Comparison of ENCODE assay signal across 8 mouse cellular contexts in the genomic region with DNA sequence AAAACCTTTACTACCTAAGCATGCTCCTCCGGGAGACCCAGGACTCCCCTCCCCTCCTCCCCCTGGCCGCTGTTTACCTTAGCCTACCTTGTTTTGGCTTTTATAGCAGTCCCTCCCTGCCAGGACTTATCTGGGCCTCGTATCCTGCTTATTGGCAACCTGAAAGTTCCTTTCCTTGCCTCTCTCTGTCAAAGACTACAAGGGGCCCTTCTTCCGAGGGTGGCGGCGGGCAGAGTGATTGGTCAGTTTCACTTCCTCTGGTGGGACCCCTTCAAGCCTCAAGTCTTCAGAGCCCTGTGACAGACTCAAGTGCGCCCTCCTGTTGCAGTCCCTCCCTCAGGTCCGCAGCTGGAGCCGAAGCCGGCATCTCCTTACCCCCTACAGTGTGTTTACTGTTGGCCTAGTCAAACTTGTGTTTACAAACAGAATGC. TPM values are rescaled to one million over a fixed set of nuclear protein-coding genes. Genes with fewer than 3 reads are reported as not detected.
DNase-seq lines count a peak whose midpoint lies in the region; TF ChIP-seq lines count a peak whose summit lies in the region.

No protein-coding gene starts in this region.

- dilution Hi-C loops in CH12.LX (cut with MboI; ENCODE audit: extremely low pct_ligation_motif_present, extremely low pct_unique_long_range_greater_than_20kb, low sequenced_read_pairs), result no loop called here

- H3K4me1 ChIP-seq in CH12.LX (ENCODE audit: control insufficient read depth in 1 of 2, insufficient read depth in 2 of 2), result peaks cover 19 to 55% of the 10 kb centered on the region in 2 experiments
- peaks cover 25% of the 10 kb centered on the region for H3K4me1 ChIP-seq in embryonic fibroblast, embryonic 13.5 days (ENCODE audit: control insufficient read depth, insufficient read depth, low read length)

- H3K36me3 ChIP-seq in CH12.LX (replicated peaks in 1 of 2; ENCODE audit: control insufficient read depth in 1 of 2, insufficient read depth in 1 of 2, low read length in 1 of 2), result peaks cover 12 to 31% of the 10 kb centered on the region in 2 experiments

- no peaks in the 10 kb centered on the region for H3K27me3 ChIP-seq in CH12.LX (replicated peaks)

- H3K4me2 ChIP-seq in CH12.LX (ENCODE audit: insufficient read depth, low read depth, poor library complexity, severe bottlenecking), result peak overlapping the region; percentile 97; the same call in 1 of the 2 replicates

- peak overlapping the region; percentile 91 to 98 (median 92) for H3K4me3 ChIP-seq in CH12.LX (replicated peaks in 1 of 3; ENCODE audit: low read depth in 2 of 3, low read length in 2 of 3, poor library complexity in 1 of 3)
- H3K4me3 ChIP-seq in embryonic fibroblast, embryonic 13.5 days (ENCODE audit: insufficient read depth, low read length), result peak overlapping the region; percentile 79

- TF ChIP-seq EP300 in CH12.LX (IDR thresholded peaks at IDR 0.05; ENCODE audit: low read length), result peak; percentile 95

- H3K27ac ChIP-seq in CH12.LX (ENCODE audit: insufficient read depth, low read depth), result peak overlapping the region; percentile 85
- peak overlapping the region; percentile 30; the same call in 1 of the 2 replicates for H3K27ac ChIP-seq in embryonic fibroblast, embryonic 13.5 days (ENCODE audit: insufficient read depth, low read length)

- DNase-seq in CH12.LX (ENCODE audit: extremely low read depth), result peak; percentile 90
- DNase-seq in adrenal gland, postnatal 14 days, result peak; percentile 70
- DNase-seq in heart, postnatal 14 days, result peak; percentile 54 to 56
- peak; percentile 69 to 80 for DNase-seq in kidney, postnatal 4 days
- DNase-seq in lung, postnatal 10 days, result peak; percentile 75
- peak; percentile 15 for DNase-seq in ovary, postnatal 14 days (ENCODE audit: low spot score)
- peak; percentile 71 for DNase-seq in yolk sac, embryonic 10.5 days (ENCODE audit: low spot score)

- in situ Hi-C loops in CH12.LX (cut with MboI; ENCODE audit: low pct_ligation_motif_present, low pct_unique_long_range_greater_than_20kb, low sequenced_read_pairs), result no loop called here

- intact Hi-C loops in heart, postnatal 14 days (cut with DNase I), result no loop called here

- peak; percentile 36; the same call in 1 of the 2 replicates for TF ChIP-seq POLR2A in CH12.LX (IDR thresholded peaks at IDR 0.05; ENCODE audit: low read depth, low read length)
- no peak for TF ChIP-seq POLR2A in embryonic fibroblast, embryonic 13.5 days (IDR thresholded peaks at IDR 0.05; ENCODE audit: low read depth, low read length)

- H3K79me2 ChIP-seq in CH12.LX (replicated peaks; ENCODE audit: control insufficient read depth, extremely low read depth, insufficient read depth, poor library complexity, severe bottlenecking), result peaks cover 47% of the 10 kb centered on the region

- TF ChIP-seq RAD21 in CH12.LX (IDR thresholded peaks at IDR 0.05; ENCODE audit: low read depth, low read length), result peak; percentile 47

- H3K9me3 ChIP-seq in CH12.LX (replicated peaks; ENCODE audit: low read length), result no peaks in the 10 kb centered on the region

- TF ChIP-seq CTCF in CH12.LX (conservative IDR thresholded peaks at IDR 0.05 in 1 of 2, IDR thresholded peaks at IDR 0.05 in 1 of 2; ENCODE audit: low read depth in 2 of 2, low read length in 2 of 2), result peak in 1 of 2 experiments; percentile 76; a peak in 2 of 4 replicates
- TF ChIP-seq CTCF in embryonic fibroblast, embryonic 13.5 days (IDR thresholded peaks at IDR 0.05; ENCODE audit: borderline replicate concordance, insufficient read depth, low read length), result peak; percentile 17; the same call in 1 of the 2 replicates

- H3K9ac ChIP-seq in CH12.LX (ENCODE audit: insufficient read depth, low read depth), result peak overlapping the region; percentile 95

TF ChIP-seq in CH12.LX, 34 proteins besides CTCF, POLR2A, EP300 and RAD21:
- TF ChIP-seq CHD2 (IDR thresholded peaks at IDR 0.05; ENCODE audit: low read length) (peak; percentile 59; the same call in 1 of the 2 replicates), PAX5 (IDR thresholded peaks at IDR 0.05; ENCODE audit: low read length) (no peak), ZNF384 (IDR thresholded peaks at IDR 0.05; ENCODE audit: low read depth, low read length) (0 out of 2 replicates have a peak, but pooled peaks have one; percentile 45), MAX (IDR thresholded peaks at IDR 0.05; ENCODE audit: low read length) (peak; percentile 76), POLR2AphosphoS2 (IDR thresholded peaks at IDR 0.05; ENCODE audit: low read depth, low read length) (no peak), GABPA (IDR thresholded peaks at IDR 0.05; ENCODE audit: insufficient replicate concordance, low read depth, low read length) (no peak), ZKSCAN1 (IDR thresholded peaks at IDR 0.05; ENCODE audit: borderline replicate concordance, low read depth, low read length) (no peak), MEF2A (IDR thresholded peaks at IDR 0.05; ENCODE audit: borderline replicate concordance, low read depth, low read length) (peak; percentile 86), SMC3 (IDR thresholded peaks at IDR 0.05; ENCODE audit: low read depth, low read length) (peak; percentile 54), IRF4 (IDR thresholded peaks at IDR 0.05; ENCODE audit: low read depth, low read length) (peak; percentile 99), RCOR1 (conservative IDR thresholded peaks at IDR 0.05; ENCODE audit: low read depth, low read length) (peak; percentile 60; the same call in 1 of the 2 replicates), ZC3H11A (IDR thresholded peaks at IDR 0.05; ENCODE audit: low read depth, low read length) (no peak), MXI1 (IDR thresholded peaks at IDR 0.05; ENCODE audit: low read depth, low read length) (peak; percentile 92), KAT2A (IDR thresholded peaks at IDR 0.05; ENCODE audit: insufficient replicate concordance, low read length) (no peak), JUND (conservative IDR thresholded peaks at IDR 0.05; ENCODE audit: low read depth, low read length) (no peak), SIN3A (IDR thresholded peaks at IDR 0.05; ENCODE audit: low read length) (peak; percentile 92), ETS1 (conservative IDR thresholded peaks at IDR 0.05; ENCODE audit: low read depth, low read length) (peak; percentile 84), MAZ (IDR thresholded peaks at IDR 0.05; ENCODE audit: low read depth, low read length) (0 out of 2 replicates have a peak, but pooled peaks have one; percentile 86), UBTF (IDR thresholded peaks at IDR 0.05; ENCODE audit: low read depth, low read length) (0 out of 2 replicates have a peak, but pooled peaks have one; percentile 48), CHD1 (IDR thresholded peaks at IDR 0.05; ENCODE audit: low read depth, low read length) (no peak), MAFK (IDR thresholded peaks at IDR 0.05; ENCODE audit: insufficient replicate concordance, low read length) (peak; percentile 75; the same call in 1 of the 2 replicates), TBP (conservative IDR thresholded peaks at IDR 0.05; ENCODE audit: low read depth, low read length) (no peak), USF2 (conservative IDR thresholded peaks at IDR 0.05; ENCODE audit: low read depth, low read length) (no peak), TCF12 (IDR thresholded peaks at IDR 0.05; ENCODE audit: low read depth, low read length) (peak; percentile 81), HCFC1 (IDR thresholded peaks at IDR 0.05; ENCODE audit: low read depth, low read length) (peak; percentile 45; the same call in 1 of the 2 replicates), NELFE (IDR thresholded peaks at IDR 0.05; ENCODE audit: low read depth, low read length) (peak; percentile 65; the same call in 1 of the 2 replicates), ELF1 (IDR thresholded peaks at IDR 0.05; ENCODE audit: low read depth, low read length) (peak; percentile 48; the same call in 1 of the 2 replicates), USF1 (IDR thresholded peaks at IDR 0.05; ENCODE audit: low read depth, low read length) (no peak), BHLHE40 (IDR thresholded peaks at IDR 0.05; ENCODE audit: low read depth, low read length) (peak; percentile 78), MYC (IDR thresholded peaks at IDR 0.05; ENCODE audit: low read depth, low read length) (peak; percentile 52; the same call in 1 of the 2 replicates), NRF1 (IDR thresholded peaks at IDR 0.05; ENCODE audit: low read depth, low read length) (0 out of 2 replicates have a peak, but pooled peaks have one; percentile 22), JUN (IDR thresholded peaks at IDR 0.05; ENCODE audit: insufficient read depth, low read depth, low read length) (no peak), E2F4 (IDR thresholded peaks at IDR 0.05; ENCODE audit: insufficient replicate concordance, low read depth, low read length) (no peak), ZMIZ1 (IDR thresholded peaks at IDR 0.05; ENCODE audit: low read depth, low read length) (0 out of 2 replicates have a peak, but pooled peaks have one; percentile 30)

RNA-seq across cellular contexts. Expression of a gene that starts 1.6 kb away (rescaled TPM):
- total RNA-seq in CH12.LX (2012; rRNA removed) (17.4 and 21.4 TPM in 2 replicates), CH12.LX (2014; rRNA removed) (13.6 and 14.9 TPM in 2 replicates)
- 28.0 and 29.8 TPM in 2 replicates for polyA plus RNA-seq in CH12.LX (2012; ENCODE audit: insufficient read length, low read depth)
- 53.9 and 56.6 TPM in 2 replicates for total RNA-seq in adrenal gland, postnatal 14 days (2021)
- polyA plus RNA-seq in embryonic fibroblast, embryonic 13.5 days (2011; ENCODE audit: insufficient read length, low read depth, missing spikeins), result 37.7 and 41.1 TPM in 2 replicates
- 10 to 100 TPM; 56.3 to 63.1 TPM for total RNA-seq in heart, postnatal 14 days (2021)

RNA-seq across cellular contexts. Expression of a gene that starts 1.8 kb away (rescaled TPM):
- total RNA-seq in CH12.LX (2012; rRNA removed) (94.8 and 117 TPM in 2 replicates), CH12.LX (2014; rRNA removed) (109 and 125 TPM in 2 replicates)
- 122 and 130 TPM in 2 replicates for polyA plus RNA-seq in CH12.LX (2012; ENCODE audit: insufficient read length, low read depth)
- 132 and 135 TPM in 2 replicates for total RNA-seq in adrenal gland, postnatal 14 days (2021)
- 179 and 182 TPM in 2 replicates for polyA plus RNA-seq in embryonic fibroblast, embryonic 13.5 days (2011; ENCODE audit: insufficient read length, low read depth, missing spikeins)
- total RNA-seq in heart, postnatal 14 days (2021), result 10 to 100 TPM; 67.7 to 67.8 TPM

RNA-seq across cellular contexts. Expression of a gene that starts 59.2 kb away (rescaled TPM):
- 41.0 and 47.8 TPM in 2 replicates for total RNA-seq in CH12.LX (2012; rRNA removed)
- 36.4 and 38.9 TPM in 2 replicates for total RNA-seq in CH12.LX (2014; rRNA removed)
- 110 and 143 TPM in 2 replicates for polyA plus RNA-seq in CH12.LX (2012; ENCODE audit: insufficient read length, low read depth)
- 177 and 178 TPM in 2 replicates for total RNA-seq in adrenal gland, postnatal 14 days (2021)
- 153 and 185 TPM in 2 replicates for polyA plus RNA-seq in embryonic fibroblast, embryonic 13.5 days (2011; ENCODE audit: insufficient read length, low read depth, missing spikeins)
- 10 to 100 TPM; 71.9 to 80.7 TPM for total RNA-seq in heart, postnatal 14 days (2021)

Comparison
In these comparisons a context has a peak if more than half of its experiments do, and no peak if none do; other contexts are left out.
1. Peak in every context shown above with its lines: DNase-seq, H3K4me3 ChIP-seq and H3K27ac ChIP-seq.
2. DNase-seq: peak in every context shown above with its lines; median percentile 90 in CH12.LX; 75 in lung, postnatal 10 days; 74 in kidney, postnatal 4 days; 71 in yolk sac, embryonic 10.5 days; 70 in adrenal gland, postnatal 14 days; 55 in heart, postnatal 14 days; 15 in ovary, postnatal 14 days.